Mouse (Mus musculus): Measurements from ENCODE around the gene Xrcc2. TPM values are rescaled to one million over a fixed set of nuclear protein-coding genes. Genes with fewer than 3 reads are reported as not detected.
A peak's percentile ranks its signal among the peaks of the same experiment; 100 is the strongest.
"Not testable (repeated sequence)": the region's sequence is repeated elsewhere in the genome, so short reads cannot be mapped to it uniquely, and the experiment has no call there.

The Xrcc2 gene
- polyA plus RNA-seq, 1 experiment from 2014 or later = 20.7 TPM

DNA sequence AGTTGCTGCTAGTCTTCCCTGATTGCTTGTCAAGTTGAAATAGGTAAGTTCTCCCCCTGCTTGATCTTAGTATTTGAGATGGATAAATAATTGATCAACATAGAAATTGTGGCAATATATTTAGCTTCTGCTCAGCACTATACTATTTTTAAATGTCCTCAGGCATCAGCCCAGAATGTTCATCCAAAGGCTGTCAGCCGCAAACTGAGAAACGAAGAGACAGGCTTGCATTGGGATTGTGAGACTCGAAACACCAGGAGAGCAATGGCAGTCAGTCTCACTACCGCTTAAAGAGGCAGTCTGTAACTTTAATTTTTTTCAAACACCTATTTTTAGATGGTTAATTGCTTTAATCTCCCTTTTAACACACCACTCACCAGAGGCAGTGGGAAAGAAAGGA, 13.8 kb upstream of the Xrcc2 start:
- H3K27me3 ChIP-seq (ENCODE audit: poor library complexity, severe bottlenecking) = no peaks in the 10 kb centered on the region
- no peak for DNase-seq (ENCODE audit: extremely low spot score, low spot score)
- 0 out of 2 replicates have a peak, but pooled peaks cover 4% of the 10 kb centered on the region for H3K4me1 ChIP-seq
- 90% methylated on average over 4 of the region's 4 CpGs for WGBS
- H3K4me3 ChIP-seq = no peak overlapping the region
- no peak overlapping the region for H3K27ac ChIP-seq
- H3K9me3 ChIP-seq = no peaks in the 10 kb centered on the region
- H3K36me3 ChIP-seq (replicated peaks) = no peaks in the 10 kb centered on the region

DNA sequence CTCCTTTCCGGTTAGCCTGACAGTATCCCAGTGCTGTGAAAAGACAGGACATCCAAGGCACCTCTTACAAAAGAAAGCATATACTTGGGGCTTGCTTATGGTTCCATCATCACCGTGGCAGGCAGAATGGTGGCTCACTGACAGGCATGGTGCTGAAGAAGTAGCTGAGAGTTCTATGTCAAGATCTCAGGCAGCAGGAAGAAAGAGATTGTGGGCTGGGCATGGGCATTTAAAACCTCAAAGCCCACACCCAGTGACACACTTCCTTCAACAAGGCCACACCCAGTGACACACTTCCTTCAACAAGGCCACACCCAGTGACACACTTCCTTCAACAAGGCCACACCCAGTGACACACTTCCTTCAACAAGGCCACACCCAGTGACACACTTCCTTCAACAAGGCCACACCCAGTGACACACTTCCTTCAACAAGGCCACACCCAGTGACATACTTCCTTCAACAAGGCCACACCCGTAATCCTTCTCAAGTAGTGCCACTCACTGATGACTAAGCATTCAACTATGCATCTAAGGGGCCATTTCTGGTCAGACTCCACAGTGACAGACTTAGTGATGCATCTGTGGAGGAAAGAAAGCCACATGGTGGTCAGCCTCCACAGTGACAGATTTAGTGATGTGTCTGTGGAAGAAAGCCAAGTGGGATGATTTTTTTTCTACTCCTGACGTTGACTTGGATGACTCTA, 7.5 kb upstream of the Xrcc2 start:
- H3K27ac ChIP-seq; H3K27me3 ChIP-seq (ENCODE audit: poor library complexity, severe bottlenecking); H3K9me3 ChIP-seq; H3K4me3 ChIP-seq; DNase-seq (ENCODE audit: extremely low spot score, low spot score); H3K4me1 ChIP-seq; H3K36me3 ChIP-seq (replicated peaks): not testable (repeated sequence)
- 92% methylated on average over 4 of the region's 4 CpGs for WGBS

DNA sequence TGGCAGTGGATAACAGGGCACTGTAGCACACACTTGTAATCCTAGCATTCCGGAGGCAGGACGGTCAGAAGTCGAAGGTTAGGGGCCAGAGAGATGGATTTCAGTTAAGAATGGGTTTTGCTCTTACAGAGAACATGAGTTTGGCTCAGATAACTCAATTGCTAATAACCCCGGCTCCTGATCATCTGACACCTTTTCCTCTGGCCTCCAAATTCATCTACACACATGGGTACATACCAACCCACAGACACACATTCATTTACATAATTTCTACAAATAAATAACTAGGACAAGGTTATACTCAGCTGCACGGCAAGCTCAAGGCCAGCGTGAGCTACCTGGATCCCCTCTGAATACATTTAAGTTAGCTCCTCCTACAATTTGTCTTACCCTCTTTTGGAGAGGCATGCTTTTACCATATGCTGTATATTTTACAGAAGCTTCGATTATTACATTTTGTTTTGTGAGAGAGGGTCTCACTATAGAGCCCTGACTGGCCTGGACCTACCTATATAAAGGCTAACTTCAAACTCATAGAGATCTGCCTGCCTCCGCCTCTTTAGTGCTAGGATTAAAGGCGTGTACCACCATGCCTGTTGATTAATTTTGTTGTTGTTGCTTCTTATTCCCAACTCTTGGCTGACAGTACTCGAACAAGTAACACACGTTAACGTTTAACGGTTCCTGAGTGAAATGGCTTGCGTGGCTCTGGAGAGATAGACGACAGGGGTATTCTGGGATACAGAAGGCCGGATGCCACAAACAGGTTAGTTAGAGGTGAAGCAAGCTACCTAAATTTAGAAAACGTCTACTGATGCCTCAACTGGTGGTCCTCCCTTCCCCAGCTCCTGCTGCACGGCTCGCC, 691 bp downstream of the Xrcc2 start:
- H3K27ac ChIP-seq = peak overlapping the region; percentile 97

DNA sequence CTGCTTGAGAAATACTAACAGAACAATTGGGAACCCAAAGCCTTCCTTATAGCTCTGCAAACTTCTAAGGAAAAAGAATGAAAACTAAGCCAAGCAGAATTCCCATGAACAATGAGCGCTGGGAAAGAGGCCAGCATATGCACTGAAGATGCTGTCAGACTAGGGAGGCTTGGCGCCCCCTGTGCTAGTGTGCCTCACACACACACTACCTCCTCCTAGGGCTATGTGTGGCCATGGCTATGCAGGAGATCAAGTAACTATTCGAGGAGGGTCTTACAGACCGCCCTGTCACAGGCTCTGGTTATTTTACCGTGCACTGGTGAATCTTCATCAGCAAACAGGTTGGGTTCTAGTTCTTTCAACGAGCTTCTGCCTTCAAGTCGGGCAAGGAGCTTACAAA, 7.7 kb downstream of the Xrcc2 start:
- H3K4me3 ChIP-seq = no peak overlapping the region
- H3K36me3 ChIP-seq (replicated peaks) = peaks cover 98% of the 10 kb centered on the region
- no peaks in the 10 kb centered on the region for H3K4me1 ChIP-seq
- H3K27me3 ChIP-seq (ENCODE audit: poor library complexity, severe bottlenecking) = no peaks in the 10 kb centered on the region
- DNase-seq (ENCODE audit: extremely low spot score, low spot score) = no peak
- no peaks in the 10 kb centered on the region; the same call in 1 of the 2 replicates for H3K9me3 ChIP-seq
- WGBS = 88% methylated on average over 7 of the region's 7 CpGs
- no peak overlapping the region for H3K27ac ChIP-seq

More for the DNA sequence above, 691 bp downstream of the Xrcc2 start:
- DNase-seq (ENCODE audit: extremely low spot score, low spot score) = no peak
- Histone ChIP-seq H3K27me3 (ENCODE audit: poor library complexity, severe bottlenecking) (no peaks in the 10 kb centered on the region), H3K36me3 (replicated peaks) (peaks cover 43% of the 10 kb centered on the region), H3K9me3 (no peaks in the 10 kb centered on the region; the same call in 1 of the 2 replicates), H3K4me1 (peaks cover 22% of the 10 kb centered on the region), H3K4me3 (peak overlapping the region; percentile 89)
- WGBS = 26% methylated on average over 19 of the region's 19 CpGs

DNA sequence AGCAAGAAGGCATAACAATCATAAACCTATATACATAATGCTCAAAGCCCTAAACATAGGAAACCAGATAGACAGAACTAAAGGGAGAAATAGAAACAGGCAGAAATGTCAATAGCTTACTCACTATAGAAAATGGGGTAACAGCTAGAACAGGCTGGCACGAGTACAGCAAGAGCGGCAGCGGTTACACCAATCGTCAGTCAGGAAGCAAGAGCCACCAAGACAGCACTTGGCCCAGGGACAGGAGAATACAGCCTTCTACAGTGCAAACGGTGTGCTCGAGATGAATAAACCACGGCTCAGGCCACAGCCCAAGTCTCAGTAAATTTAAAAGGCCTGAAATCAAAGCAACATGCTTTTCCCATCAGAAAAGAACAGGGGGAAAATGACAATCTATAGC, 9.4 kb downstream of the Xrcc2 start:
- Histone ChIP-seq H3K27me3 (ENCODE audit: poor library complexity, severe bottlenecking) (no peaks in the 10 kb centered on the region), H3K36me3 (replicated peaks) (peaks cover 98% of the 10 kb centered on the region)

DNA sequence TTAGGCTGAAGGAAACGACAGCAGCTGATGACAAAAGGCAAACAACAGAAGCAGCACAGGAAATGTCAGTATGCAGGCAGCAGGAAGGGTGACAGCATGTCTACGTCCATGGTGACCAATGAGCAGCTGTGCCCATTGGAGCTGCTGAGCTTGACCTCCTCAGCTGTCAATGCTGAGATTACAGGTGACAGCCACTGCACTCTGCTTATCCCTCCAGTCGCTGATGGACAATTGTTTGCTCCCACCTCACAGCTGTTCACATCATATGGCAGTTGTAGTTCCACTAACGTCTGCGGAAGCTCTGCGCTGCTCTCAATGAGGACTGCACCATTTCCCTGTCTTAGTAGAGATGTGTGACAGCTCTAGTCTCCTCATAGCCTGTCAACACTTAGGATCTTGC, 9.8 kb downstream of the Xrcc2 start:
- no peak for DNase-seq (ENCODE audit: extremely low spot score, low spot score)
- Histone ChIP-seq H3K27ac (no peak overlapping the region), H3K36me3 (replicated peaks) (peaks cover 98% of the 10 kb centered on the region), H3K4me3 (no peak overlapping the region), H3K27me3 (ENCODE audit: poor library complexity, severe bottlenecking) (no peaks in the 10 kb centered on the region), H3K4me1 (no peaks in the 10 kb centered on the region), H3K9me3 (no peaks in the 10 kb centered on the region; the same call in 1 of the 2 replicates)
- 91% methylated on average over 6 of the region's 6 CpGs for WGBS

More for the DNA sequence above, 9.4 kb downstream of the Xrcc2 start:
- Histone ChIP-seq H3K4me1 (no peaks in the 10 kb centered on the region), H3K27ac (no peak overlapping the region), H3K4me3 (no peak overlapping the region), H3K9me3 (no peaks in the 10 kb centered on the region; the same call in 1 of the 2 replicates)
- no peak for DNase-seq (ENCODE audit: extremely low spot score, low spot score)
- WGBS = 94% methylated on average over 7 of the region's 7 CpGs

DNA sequence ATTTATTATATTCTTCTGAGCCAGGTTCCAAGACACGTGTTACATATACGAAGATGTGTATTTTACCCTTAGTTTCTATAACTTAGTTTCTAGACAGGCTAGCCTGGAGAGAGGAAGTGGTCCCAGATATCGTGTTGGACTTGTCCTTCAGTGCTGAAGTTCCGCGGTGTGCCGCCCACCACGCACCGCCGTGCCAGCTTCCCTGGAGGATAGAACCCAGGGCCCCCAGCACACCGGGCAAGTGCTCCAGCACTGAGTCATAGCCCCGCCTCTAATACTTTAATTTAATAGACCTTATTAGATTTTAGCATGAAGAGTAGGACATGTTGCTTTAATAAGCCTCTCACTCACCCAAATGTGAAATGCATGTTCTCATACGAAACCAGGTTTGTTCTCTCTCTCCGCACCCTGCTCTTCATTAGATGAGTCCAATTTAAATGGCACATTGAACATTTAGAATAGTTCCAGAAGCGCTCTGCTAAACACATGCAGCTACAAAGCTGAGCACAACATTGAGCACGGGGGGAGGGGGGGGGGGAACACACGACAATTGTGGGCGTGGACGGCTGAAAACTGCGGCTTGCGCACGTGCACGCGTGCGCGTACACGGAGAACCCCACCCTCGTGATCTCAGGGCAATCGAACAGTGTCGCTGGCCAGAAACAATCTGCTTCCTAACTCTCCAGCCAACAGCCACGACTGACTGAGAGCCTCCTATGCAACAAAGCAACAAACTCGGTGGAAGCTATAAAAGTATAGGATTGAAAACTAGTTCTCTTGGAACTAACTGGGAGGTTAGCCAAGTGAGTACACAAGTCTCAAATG, 33.7 kb downstream of the Xrcc2 start:
- Histone ChIP-seq H3K27ac (no peak overlapping the region), H3K4me3 (no peak overlapping the region), H3K9me3 (no peaks in the 10 kb centered on the region), H3K27me3 (ENCODE audit: poor library complexity, severe bottlenecking) (no peaks in the 10 kb centered on the region), H3K36me3 (replicated peaks) (peaks cover 12% of the 10 kb centered on the region), H3K4me1 (peaks cover 3% of the 10 kb centered on the region; the same call in 1 of the 2 replicates)
- WGBS = 91% methylated on average over 31 of the region's 31 CpGs
- no peak for DNase-seq (ENCODE audit: extremely low spot score, low spot score)

DNA sequence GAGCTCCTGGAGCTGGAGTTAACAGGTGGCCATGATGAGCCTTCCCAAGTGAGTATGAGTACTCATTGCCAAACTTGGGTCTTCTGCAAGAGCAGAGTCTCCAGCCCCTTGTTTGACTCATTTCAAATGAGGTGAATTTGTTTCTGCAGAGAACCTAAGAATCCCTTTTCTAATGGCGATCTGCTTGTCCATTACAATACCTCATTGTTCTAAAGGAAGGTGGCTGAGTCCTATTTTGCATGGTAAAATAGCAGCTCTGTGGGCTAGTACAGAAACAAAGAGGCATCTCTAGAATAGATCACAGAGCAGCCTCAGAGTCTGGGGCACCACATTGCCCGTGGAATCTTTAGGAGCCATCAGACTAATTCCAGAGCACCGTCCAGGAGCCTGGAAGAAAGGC, 34.6 kb downstream of the Xrcc2 start:
- Histone ChIP-seq H3K4me1 (peaks cover 11% of the 10 kb centered on the region), H3K27ac (no peak overlapping the region), H3K36me3 (replicated peaks) (peaks cover 8% of the 10 kb centered on the region; the same call in 1 of the 2 replicates), H3K27me3 (ENCODE audit: poor library complexity, severe bottlenecking) (no peaks in the 10 kb centered on the region), H3K4me3 (no peak overlapping the region), H3K9me3 (no peaks in the 10 kb centered on the region)
- 51% methylated on average over 3 of the region's 3 CpGs for WGBS
- no peak for DNase-seq (ENCODE audit: extremely low spot score, low spot score)

DNA sequence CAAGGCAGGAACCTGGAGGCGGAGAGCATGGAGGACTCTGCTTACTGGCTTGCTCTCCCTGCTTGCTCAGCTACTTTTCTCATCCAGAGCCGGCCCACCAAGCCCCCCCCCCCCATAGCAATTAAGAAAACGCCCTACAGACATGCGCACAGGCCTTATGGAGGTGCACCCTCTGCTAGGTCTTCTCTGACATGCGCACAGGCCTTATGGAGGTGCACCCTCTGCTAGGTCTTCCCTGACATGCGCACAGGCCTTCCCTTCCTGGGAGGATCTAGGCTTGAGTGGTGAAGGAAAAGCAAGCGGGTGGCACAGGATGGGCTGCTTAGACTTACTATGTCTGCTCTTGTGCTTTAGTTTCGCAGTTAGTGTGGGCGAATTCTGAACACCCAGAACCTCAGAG, 37.3 kb downstream of the Xrcc2 start:
- no peak overlapping the region for H3K27ac ChIP-seq
- no peak overlapping the region for H3K4me3 ChIP-seq
- WGBS = 94% methylated on average over 9 of the region's 9 CpGs
- H3K4me1 ChIP-seq = peaks cover 19% of the 10 kb centered on the region
- no peak for DNase-seq (ENCODE audit: extremely low spot score, low spot score)
- H3K36me3 ChIP-seq (replicated peaks) = peaks cover 12% of the 10 kb centered on the region
- no peaks in the 10 kb centered on the region for H3K9me3 ChIP-seq
- no peaks in the 10 kb centered on the region for H3K27me3 ChIP-seq (ENCODE audit: poor library complexity, severe bottlenecking)

DNA sequence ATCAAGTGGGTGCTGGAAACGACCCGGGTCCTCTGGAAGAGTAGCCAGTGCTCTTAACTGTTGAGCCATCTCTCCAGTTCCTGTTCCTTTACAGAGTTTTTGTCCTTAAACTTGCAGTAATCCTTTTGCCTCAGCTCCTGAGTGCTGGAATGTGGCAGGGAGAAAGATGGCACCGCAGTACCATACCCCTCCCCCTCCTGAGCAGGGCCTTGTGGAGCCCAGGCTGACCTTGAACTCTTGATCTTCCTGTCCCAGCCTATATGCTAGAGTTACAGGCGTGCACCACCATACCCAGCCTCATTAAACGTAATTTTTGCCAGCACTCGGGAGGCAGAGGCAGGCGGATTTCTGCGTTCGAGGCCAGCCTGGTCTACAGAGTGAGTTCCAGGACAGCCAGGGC, 38.9 kb downstream of the Xrcc2 start:
- Histone ChIP-seq H3K27me3 (ENCODE audit: poor library complexity, severe bottlenecking) (no peaks in the 10 kb centered on the region), H3K4me3 (no peak overlapping the region), H3K4me1 (peaks cover 19% of the 10 kb centered on the region), H3K9me3 (no peaks in the 10 kb centered on the region), H3K36me3 (replicated peaks) (peaks cover 13% of the 10 kb centered on the region), H3K27ac (peak overlapping the region; percentile 79)
- WGBS = 77% methylated on average over 9 of the region's 9 CpGs
- DNase-seq (ENCODE audit: extremely low spot score, low spot score) = no peak

DNA sequence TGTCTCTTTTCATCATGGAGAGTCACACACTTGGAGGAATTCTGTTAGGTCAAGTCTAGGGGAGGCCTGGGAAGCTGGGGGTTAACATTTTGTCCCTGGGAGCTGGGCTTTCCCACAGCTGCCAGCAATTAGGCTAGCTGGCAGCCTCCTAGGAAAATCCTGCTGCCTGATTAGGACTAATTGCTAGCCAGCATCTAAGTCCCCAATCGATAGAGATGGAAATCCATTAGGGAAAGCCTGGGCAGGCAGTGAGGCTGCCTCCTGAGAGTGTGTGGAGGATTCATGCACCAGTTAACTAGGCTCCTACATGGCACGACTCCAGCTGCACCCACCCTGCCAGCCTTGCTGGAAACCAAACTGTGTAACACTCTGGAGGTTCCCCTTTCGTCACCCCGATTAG, 39.5 kb downstream of the Xrcc2 start:
- no peak overlapping the region for H3K4me3 ChIP-seq
- peaks cover 17% of the 10 kb centered on the region for H3K4me1 ChIP-seq
- peak overlapping the region; percentile 79 for H3K27ac ChIP-seq
- 26% methylated on average over 4 of the region's 4 CpGs for WGBS
- H3K36me3 ChIP-seq (replicated peaks) = peaks cover 12% of the 10 kb centered on the region
- H3K27me3 ChIP-seq (ENCODE audit: poor library complexity, severe bottlenecking) = no peaks in the 10 kb centered on the region
- peak; percentile 34 for DNase-seq (ENCODE audit: extremely low spot score, low spot score)
- H3K9me3 ChIP-seq = no peaks in the 10 kb centered on the region

DNA sequence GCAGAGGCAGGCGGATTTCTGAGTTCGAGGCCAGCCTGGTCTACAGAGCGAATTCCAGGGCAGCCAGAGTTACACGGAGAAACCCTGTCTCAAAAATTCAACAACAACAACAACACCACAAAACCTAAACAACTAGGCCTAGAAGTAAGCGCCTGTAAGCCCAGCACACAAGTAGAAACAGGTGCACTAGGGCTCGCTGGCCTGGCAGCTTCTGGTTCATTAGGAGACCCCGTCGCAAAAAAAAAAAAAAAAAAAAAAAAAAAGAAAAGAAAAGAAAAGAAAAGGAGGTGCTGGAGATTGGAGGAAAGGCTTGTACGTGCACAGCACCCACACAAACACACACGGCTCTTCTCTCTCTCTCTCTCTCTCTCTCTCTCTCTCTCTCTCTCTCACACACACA, 40.1 kb downstream of the Xrcc2 start:
- DNase-seq (ENCODE audit: extremely low spot score, low spot score) = no peak
- H3K27ac ChIP-seq = peak overlapping the region; percentile 79; the same call in 1 of the 2 replicates
- H3K4me3 ChIP-seq = no peak overlapping the region
- peaks cover 12% of the 10 kb centered on the region for H3K36me3 ChIP-seq (replicated peaks)
- 67% methylated on average over 10 of the region's 10 CpGs for WGBS
- H3K27me3 ChIP-seq (ENCODE audit: poor library complexity, severe bottlenecking) = no peaks in the 10 kb centered on the region
- H3K4me1 ChIP-seq = peaks cover 16% of the 10 kb centered on the region
- H3K9me3 ChIP-seq = no peaks in the 10 kb centered on the region
